Mouse (Mus musculus): ENCODE measurements around the gene Rbm42. TPM values are rescaled to one million over a fixed set of nuclear protein-coding genes. Genes with fewer than 3 reads are reported as not detected.

Rbm42 gene
- 17.5 and 44.4 TPM in 2 replicates for total RNA-seq (2017)

DNA sequence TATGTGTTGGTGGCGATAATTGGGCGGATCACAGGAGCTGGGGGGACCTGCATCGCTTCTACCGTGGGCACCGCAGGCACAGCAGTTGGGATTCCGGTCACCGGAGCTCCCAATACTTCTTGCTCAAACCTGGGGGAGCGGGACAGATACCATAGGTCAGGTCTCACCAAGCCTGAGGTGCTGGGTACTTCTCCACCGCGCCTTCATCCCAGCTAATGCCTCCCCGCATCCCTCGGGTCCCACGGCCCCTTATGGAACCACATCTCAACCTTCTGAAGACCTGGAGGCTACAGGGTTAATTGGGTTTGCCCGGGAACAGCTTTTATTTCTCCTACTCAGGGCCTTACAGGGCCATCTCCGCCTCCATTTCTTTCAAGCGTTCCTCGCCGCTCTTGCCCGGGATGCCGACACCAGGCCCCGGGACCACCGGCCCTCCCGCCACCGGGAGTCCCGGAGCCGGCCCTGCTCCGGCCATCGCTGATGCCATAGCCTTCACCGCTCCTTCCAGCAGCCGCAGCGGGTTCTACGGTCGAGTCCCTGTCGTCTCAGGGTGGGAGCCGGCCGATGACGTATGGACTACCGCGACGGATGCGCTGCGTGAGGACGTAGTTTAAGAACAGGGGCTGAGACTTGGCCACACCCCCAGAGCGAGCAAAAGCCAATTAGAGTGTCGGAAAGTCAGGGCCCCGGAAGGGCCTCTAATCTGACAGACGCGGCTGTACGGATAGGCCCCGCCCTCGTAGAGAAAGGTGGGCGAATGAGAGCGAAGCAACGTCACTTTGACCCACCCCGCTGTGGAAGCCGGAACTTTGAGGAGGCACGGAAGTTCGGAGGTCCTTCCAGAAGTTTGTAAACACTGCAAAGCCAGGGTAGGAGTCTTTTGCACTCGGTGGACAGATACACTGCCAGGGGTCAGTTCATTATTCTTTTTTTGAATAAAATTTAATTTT lies at the start of gene Rbm42:
Gene Rbm42 (minus strand): TSS at position 727 of the 950 bp plus-strand sequence.
- peak; percentile 100 for ATAC-seq (replicated peaks in 1 of 2; ENCODE audit: insufficient read depth in 1 of 2, low FRiP score in 2 of 2, low TSS enrichment in 1 of 2, low read depth in 1 of 2, poor library complexity in 2 of 2, severe bottlenecking in 2 of 2)

DNA sequence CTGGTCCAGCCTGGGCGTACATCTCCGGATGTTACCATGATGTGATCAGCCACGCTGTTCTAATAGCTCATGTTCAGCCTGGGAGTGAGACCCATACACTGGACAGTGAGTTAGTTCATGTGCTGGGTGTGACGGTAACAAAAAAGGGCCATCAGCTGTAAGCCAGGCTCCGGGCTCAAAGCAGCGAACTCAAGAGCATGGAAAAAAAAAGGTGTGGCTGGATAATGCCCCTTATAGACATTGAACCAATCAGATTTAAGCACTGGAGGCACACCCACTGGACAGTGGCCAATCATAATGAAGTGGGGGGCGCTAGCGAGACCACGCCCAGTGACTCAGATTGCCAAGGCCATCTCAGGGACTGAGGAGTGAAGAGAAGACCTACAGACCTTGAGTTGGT lies 48.5 kb upstream of the Rbm42 start, which contains the start of gene 2200002J24Rik:
Gene 2200002J24Rik (plus strand): TSS at position 338 of the 400 bp plus-strand sequence.
- peak in 1 of 2 experiments; percentile 17; a peak in 1 of 4 replicates for ATAC-seq (replicated peaks in 1 of 2; ENCODE audit: insufficient read depth in 1 of 2, low FRiP score in 2 of 2, low TSS enrichment in 1 of 2, low read depth in 1 of 2, poor library complexity in 2 of 2, severe bottlenecking in 2 of 2)

DNA sequence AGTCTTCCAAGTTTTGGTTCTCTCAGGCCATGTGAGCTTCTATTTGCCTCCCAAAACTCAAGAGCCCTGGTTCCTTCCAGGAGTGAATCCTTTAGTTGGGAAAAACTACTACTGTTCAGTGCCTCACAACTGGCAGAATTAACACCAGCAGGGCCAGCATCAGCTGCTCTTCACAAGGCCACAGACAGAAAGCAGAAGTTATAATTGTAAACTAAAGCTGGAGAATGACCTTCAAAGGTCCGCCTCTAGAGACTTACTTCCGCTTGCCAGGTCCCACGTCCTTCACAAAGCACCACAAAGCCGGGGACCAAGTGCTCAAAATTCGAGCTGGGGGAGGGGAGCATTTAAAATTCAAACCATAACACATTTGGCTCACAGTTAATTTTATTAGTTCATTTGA lies 48.0 kb upstream of the Rbm42 start:
- peak; percentile 97 to 99 for ATAC-seq (replicated peaks in 1 of 2; ENCODE audit: insufficient read depth in 1 of 2, low FRiP score in 2 of 2, low TSS enrichment in 1 of 2, low read depth in 1 of 2, poor library complexity in 2 of 2, severe bottlenecking in 2 of 2)

DNA sequence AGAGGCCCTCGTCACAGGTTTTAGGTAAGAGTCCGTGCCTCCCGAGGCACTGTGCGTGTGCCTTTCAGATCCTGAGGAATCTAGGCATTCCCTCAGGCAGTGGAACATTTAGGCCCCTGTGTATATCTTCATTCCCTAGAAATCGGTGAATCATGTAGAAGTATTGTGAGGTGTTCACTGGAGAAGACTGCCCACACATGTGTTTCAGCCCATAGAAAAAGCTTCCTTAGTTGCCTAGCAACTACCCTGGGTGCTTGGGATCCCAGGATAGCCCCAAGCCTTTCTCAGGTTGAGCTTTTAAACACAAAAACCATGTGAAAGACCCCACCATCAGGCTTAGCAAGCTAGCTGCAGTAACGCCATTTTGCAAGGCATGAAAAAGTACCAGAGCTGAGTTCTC lies 38.2 kb upstream of the Rbm42 start:
- ATAC-seq (replicated peaks in 1 of 2; ENCODE audit: insufficient read depth in 1 of 2, low FRiP score in 2 of 2, low TSS enrichment in 1 of 2, low read depth in 1 of 2, poor library complexity in 2 of 2, severe bottlenecking in 2 of 2) = no peak

DNA sequence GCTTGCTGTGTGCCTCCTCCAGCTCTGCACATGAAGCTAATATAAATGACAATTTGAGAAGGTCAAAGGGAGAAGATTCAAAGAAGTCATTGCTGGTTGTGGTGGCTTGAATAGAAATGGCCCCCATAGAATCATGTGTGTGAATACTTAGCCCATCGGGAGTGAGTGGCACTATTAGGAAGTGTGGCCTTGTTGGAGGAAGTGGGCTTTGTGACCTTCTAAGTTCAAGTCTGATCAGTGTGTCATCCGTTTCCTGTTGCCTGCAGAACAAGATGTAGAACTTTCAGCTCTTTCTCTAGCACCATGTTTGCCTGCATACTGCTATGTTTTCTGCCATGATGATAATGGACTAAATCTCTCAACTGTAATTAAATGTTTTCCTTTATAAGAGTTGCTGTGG lies 33.3 kb upstream of the Rbm42 start:
- ATAC-seq (replicated peaks in 1 of 2; ENCODE audit: insufficient read depth in 1 of 2, low FRiP score in 2 of 2, low TSS enrichment in 1 of 2, low read depth in 1 of 2, poor library complexity in 2 of 2, severe bottlenecking in 2 of 2) = no peak

DNA sequence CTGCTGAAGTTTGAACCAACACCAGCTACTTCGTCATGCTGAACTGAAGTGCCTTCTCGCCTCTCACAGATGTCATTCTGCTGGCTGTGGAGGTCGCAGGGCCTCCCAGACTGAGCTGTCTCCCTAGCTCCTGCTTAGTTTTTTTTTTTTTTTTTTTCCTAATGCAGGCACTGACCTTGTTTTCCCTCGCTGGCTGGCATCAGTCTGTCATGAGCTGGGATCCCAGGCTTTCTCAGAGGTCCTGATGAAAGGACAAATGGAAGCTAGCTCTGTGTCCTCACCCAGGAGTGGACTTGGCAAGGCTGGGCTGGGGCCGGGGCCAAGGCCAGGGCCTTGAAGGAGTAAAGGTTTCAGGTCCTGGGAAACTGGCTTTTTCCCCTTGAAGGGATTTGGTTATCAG lies 31.8 kb upstream of the Rbm42 start:
- ATAC-seq (replicated peaks in 1 of 2; ENCODE audit: insufficient read depth in 1 of 2, low FRiP score in 2 of 2, low TSS enrichment in 1 of 2, low read depth in 1 of 2, poor library complexity in 2 of 2, severe bottlenecking in 2 of 2) = no peak

DNA sequence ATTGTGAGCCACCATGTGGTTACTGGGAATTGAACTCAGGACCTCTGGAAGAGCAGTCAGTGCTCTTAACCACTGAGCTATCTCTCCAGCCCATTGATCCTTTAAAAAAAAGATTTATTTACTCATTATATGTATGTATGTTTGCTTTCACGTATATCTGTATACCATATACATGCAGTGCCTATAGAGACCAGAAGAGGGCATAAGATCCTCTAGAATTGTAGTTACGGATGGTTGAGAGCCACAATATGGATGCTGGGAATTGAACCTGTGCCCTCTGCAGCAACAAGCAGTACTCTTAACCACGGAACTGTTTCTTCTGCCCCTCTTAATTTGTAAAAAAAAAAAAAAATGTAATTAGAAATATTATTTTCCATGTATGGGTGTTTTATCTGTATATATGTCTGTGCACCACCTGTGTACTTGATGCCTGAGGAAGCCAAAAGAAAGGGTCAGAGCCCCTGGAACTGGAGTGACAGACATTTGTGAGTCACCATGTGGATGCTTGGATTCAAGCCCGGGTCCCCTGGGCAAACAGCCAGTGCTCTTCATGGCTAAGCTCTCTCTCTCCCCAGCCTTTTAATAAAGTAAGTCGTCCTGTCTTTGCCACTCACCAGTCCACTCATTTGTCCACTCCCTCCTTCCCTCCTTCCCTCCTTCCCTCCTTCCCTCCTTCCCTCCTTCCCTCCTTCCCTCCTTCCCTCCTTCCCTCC lies 28.3 kb upstream of the Rbm42 start:
- no peak for ATAC-seq (replicated peaks in 1 of 2; ENCODE audit: insufficient read depth in 1 of 2, low FRiP score in 2 of 2, low TSS enrichment in 1 of 2, low read depth in 1 of 2, poor library complexity in 2 of 2, severe bottlenecking in 2 of 2)

DNA sequence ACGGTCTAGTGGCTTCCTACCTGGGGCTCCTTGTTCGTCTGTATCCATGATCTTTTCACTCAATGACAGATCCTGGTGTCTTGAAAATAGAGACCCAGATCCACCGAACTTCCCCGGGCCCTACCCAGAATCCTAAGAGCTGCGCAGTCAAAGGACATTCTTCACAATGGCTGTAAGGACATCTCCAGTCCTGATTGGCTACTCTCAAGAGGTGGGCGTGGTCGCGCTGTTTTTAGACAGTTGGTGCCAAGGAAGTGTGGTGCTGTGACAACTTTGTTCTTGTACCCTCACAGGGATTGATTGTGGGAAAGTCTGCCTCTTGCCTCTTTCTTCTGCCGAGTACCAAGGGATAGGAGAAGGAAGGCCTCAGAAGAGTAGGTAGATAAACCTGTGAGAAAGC lies 21.4 kb upstream of the Rbm42 start, which contains the start of gene Pmis2:
Gene Pmis2 (minus strand): TSS at position 126 of the 400 bp plus-strand sequence.
- ATAC-seq (replicated peaks in 1 of 2; ENCODE audit: insufficient read depth in 1 of 2, low FRiP score in 2 of 2, low TSS enrichment in 1 of 2, low read depth in 1 of 2, poor library complexity in 2 of 2, severe bottlenecking in 2 of 2) = no peak

DNA sequence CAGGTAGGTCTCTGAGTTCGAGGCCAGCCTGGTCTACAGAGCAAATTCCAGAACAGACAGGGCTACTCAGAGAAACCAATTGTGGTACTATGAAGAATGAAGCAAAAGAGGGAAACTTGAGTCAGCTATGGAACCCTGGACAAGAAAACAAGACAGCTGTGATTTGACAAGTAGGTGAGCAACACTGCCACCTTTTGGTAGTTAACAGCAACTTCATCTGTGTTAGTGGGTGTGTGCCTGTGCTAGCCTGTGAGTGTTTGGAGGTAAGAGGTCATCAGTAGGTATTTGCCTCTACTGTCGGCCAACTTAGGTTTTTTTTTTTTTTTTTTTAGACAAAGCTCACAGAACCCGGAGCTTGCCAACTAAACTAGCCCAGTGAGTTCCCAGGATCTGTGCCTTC lies 19.1 kb upstream of the Rbm42 start:
- 0 out of 4 replicates have a peak, but pooled peaks have one; percentile 31 to 50 for ATAC-seq (replicated peaks in 1 of 2; ENCODE audit: insufficient read depth in 1 of 2, low FRiP score in 2 of 2, low TSS enrichment in 1 of 2, low read depth in 1 of 2, poor library complexity in 2 of 2, severe bottlenecking in 2 of 2)

DNA sequence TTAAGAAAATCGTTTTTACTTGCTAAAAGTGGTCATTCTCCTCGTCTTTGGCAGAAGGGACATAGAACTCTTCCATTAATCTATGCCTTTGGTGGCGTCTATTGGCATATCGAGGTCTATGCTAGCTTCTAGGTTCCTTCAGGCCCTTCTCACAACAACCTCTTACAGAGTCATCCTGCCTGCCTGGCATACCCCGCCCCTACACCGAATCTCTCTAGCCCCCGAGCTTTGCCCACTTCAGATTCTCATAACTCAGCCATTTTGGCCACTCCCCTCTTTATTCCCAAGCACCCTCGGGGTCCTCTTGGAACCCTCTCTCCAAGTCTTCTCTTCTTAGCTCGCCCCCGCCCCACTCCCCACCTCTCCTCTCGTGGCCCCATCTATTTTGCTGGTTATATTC lies 15.2 kb upstream of the Rbm42 start:
- ATAC-seq (replicated peaks in 1 of 2; ENCODE audit: insufficient read depth in 1 of 2, low FRiP score in 2 of 2, low TSS enrichment in 1 of 2, low read depth in 1 of 2, poor library complexity in 2 of 2, severe bottlenecking in 2 of 2) = no peak; a peak in 1 of 4 replicates

DNA sequence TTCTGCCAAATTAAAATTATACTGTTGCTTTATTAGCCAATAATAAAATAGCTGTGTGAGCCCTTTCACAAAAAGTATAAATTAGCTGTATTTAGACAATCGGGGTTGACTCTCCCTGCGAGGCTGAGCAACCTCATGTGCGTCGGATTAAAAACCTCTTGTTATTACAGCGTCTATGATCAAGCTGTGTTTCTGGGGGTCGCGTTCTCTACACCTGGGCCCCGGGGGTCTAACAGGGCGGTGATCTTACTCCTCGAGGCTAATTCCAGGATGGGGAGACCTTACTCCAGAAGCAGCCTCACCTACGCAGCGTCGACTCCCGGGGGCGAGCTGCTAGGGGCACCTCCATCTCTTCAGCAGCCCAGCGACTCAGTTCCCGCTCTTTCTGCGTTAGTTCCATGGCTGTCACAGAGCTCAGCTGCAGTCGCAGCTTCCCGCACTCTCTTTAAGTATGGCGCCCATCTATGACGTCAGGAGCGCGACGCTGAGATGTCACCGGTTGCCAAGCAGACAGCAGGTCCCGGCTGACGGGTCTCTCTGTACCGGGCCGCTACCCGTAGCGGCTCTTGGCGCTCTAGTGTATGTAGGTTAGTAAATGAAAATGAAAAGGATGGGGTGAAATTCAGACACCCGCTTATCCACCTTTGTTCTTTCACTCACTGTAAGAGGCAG lies 14.5 kb upstream of the Rbm42 start, which contains the start of gene Haus5:
Gene Haus5 (minus strand): TSS at position 466 of the 672 bp plus-strand sequence.
- ATAC-seq (replicated peaks in 1 of 2; ENCODE audit: insufficient read depth in 1 of 2, low FRiP score in 2 of 2, low TSS enrichment in 1 of 2, low read depth in 1 of 2, poor library complexity in 2 of 2, severe bottlenecking in 2 of 2) = peak; percentile 98 to 99

DNA sequence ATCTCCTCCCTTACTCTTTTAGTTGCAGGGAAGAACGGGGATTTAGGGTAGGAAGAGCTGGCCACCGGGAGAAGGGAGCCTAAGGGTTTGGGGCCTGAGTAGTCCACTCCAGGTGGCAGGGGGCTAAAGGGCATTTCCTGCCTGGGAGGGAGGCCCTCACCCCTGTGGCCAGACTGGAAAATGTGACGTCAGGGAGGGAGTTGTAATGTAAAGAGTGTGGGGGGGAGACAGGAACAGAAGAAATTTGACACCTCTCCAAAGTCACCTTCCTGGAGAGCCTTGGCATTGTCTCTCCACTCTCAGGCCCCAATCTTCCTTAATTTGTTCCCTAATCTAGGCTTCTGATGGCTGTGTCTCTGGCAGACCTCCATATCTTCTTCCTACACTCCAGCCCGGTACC lies 11.0 kb downstream of the Rbm42 start:
- ATAC-seq (replicated peaks in 1 of 2; ENCODE audit: insufficient read depth in 1 of 2, low FRiP score in 2 of 2, low TSS enrichment in 1 of 2, low read depth in 1 of 2, poor library complexity in 2 of 2, severe bottlenecking in 2 of 2) = no peak

DNA sequence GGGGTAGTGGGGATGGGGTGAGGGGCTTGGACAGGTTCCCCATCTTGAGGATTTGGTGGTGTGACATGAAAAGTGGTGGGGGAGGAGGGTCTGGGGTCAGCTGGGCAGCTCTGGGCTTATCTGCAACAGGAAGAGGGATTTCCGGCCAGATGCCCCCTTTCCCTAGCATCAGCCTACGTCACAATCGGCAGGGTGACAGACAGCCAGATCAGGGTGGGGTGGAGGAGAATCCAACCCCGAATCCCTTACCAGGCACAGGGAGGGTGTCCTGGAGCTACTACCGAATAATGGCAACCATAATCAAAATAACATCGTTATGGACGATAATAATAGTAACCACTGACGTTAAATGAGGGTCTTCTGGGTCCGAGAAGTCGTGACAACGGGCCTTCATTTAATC lies 13.7 kb downstream of the Rbm42 start:
- no peak for ATAC-seq (replicated peaks in 1 of 2; ENCODE audit: insufficient read depth in 1 of 2, low FRiP score in 2 of 2, low TSS enrichment in 1 of 2, low read depth in 1 of 2, poor library complexity in 2 of 2, severe bottlenecking in 2 of 2)

DNA sequence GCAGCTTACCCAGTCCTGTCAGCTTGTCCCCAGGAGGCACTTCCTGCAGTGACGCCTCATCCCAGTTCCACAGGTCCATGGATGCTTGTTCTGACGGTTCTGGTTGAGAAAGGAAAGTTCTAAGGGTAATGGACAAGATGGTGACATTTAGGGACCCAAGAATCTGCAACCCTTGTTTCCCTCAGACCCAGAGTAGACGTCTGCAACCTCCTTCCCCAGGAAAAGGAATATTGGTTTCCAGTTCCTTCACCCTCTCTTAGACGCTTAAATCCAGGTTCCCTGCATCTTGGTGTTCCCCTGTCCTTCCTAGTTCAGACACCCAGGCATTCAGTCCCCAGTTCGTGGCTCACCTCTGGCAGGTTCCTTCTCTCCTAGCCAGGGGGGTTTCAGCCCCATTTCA lies 14.4 kb downstream of the Rbm42 start, which contains the start of gene Etv2:
Gene Etv2 (minus strand): TSS at position 101 of the 400 bp plus-strand sequence.
- no peak for ATAC-seq (replicated peaks in 1 of 2; ENCODE audit: insufficient read depth in 1 of 2, low FRiP score in 2 of 2, low TSS enrichment in 1 of 2, low read depth in 1 of 2, poor library complexity in 2 of 2, severe bottlenecking in 2 of 2)

DNA sequence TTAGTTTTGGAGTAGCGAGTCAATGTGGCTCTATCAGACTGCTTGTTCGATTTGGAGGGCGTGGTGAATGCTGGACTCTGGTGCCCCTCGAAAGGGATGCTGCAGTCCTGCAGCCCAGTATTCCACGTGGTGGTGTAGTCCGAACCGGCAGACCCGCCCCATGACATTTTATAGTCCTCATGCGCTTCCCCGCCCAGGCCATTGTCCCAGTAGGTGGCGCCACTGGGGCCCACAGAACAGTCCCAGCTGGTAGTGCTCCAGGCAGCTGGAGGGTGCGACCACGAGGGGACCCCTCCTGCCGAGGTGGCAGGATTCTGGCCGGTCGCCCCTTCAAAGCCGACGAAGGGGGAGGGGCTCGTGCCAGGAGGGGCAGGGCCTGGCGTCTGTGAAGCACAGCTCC lies 15.5 kb downstream of the Rbm42 start:
- ATAC-seq (replicated peaks in 1 of 2; ENCODE audit: insufficient read depth in 1 of 2, low FRiP score in 2 of 2, low TSS enrichment in 1 of 2, low read depth in 1 of 2, poor library complexity in 2 of 2, severe bottlenecking in 2 of 2) = peak; percentile 66 to 77

DNA sequence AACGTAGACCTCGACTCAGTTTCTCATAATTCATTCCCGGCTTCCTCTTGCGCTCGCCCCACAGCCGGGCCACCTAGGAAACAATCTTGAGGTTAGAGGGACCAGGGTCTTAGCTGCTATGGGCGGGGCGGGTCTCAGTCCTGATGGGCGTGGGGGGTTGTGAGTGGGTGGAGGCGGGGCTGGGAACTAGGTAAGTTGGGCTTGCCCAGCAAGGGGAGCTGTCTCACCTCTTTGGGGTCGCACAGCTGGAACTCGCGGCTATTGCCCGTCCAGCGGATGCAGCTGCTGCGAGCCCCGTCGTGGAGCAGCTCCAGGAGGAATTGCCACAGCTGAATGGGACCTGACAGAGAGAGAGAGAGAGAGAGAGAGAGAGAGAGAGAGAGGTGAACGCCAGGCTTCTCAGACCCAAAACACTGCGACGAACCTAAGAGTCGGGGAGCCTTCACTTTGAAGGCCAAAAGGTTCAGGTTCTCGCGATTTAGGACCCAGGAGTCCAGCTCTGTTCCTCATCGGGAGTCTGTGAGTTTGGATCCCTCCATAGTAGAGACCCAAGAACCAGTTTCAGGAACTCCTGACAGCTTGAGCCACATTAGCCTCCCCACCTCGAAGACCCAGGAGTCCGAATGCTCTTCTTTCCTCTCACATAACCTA lies 16.2 kb downstream of the Rbm42 start:
- ATAC-seq (replicated peaks in 1 of 2; ENCODE audit: insufficient read depth in 1 of 2, low FRiP score in 2 of 2, low TSS enrichment in 1 of 2, low read depth in 1 of 2, poor library complexity in 2 of 2, severe bottlenecking in 2 of 2) = 0 out of 4 replicates have a peak, but pooled peaks of 1 of the 2 experiments have one; percentile 29

DNA sequence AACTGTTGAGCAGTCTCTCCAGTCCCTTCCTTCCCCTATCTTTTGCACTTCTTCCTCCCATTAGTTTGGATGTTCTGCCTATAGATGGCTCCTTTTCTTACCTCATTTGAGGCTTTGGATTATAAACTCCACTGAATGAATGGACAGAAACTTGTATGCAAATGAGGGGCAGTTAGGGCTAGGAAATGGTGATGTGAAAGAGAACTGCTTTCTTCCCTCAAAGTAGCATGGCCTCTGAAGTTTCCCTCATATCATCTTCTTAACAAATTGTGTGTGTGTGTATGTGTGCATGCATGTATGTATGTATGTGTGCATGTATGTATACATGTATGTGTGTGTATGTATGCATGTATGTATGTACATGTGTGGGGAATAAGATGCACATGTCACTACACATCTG lies 21.1 kb downstream of the Rbm42 start:
- no peak for ATAC-seq (replicated peaks in 1 of 2; ENCODE audit: insufficient read depth in 1 of 2, low FRiP score in 2 of 2, low TSS enrichment in 1 of 2, low read depth in 1 of 2, poor library complexity in 2 of 2, severe bottlenecking in 2 of 2)

Data from hematopoietic stem cell, adult 5-6 weeks (primary cell).